Mouse (Mus musculus) kidney, embryonic 15.5 days (tissue): ENCODE data around the gene Mgat4b. TPM values are rescaled to one million over a fixed set of nuclear protein-coding genes. Genes with fewer than 3 reads are reported as not detected.
"Not testable (repeated sequence)": the region's sequence is repeated elsewhere in the genome, so short reads cannot be mapped to it uniquely, and the experiment has no call there.

ENCODE experiments used
- ATAC-seq: fragments of 200-750 bp; cut with Nextera tagmentation; replicated peaks from 2 replicates; pipeline ENCODE4 v1.8.0; 2017; ENCODE audit warnings: moderate TSS enrichment; ENCODE audit not compliant: low FRiP score
- H3K27ac ChIP-seq: fragments of 300-500 bp; sonication (generic); 2 replicates; pipeline ENCODE4 v1.5.1; 2015; ENCODE audit warnings: mild to moderate bottlenecking, inconsistent platforms
- H3K27me3 ChIP-seq: fragments of 300-500 bp; sonication (generic); 2 replicates; pipeline ENCODE4 v1.6.1; 2015; ENCODE audit warnings: inconsistent platforms
- H3K36me3 ChIP-seq: fragments of 300-500 bp; sonication (generic); 2 replicates; pipeline ENCODE4 v1.6.1; 2015; ENCODE audit warnings: inconsistent platforms
- H3K4me1 ChIP-seq: fragments of 300-500 bp; sonication (generic); 2 replicates; pipeline ENCODE4 v1.6.1; 2015; ENCODE audit warnings: inconsistent platforms
- H3K4me2 ChIP-seq: fragments of 300-500 bp; sonication (generic); 2 replicates; pipeline ENCODE4 v1.6.1; 2015; ENCODE audit warnings: moderate library complexity, mild to moderate bottlenecking, inconsistent platforms
- H3K4me3 ChIP-seq: fragments of 300-500 bp; sonication (generic); replicated peaks from 2 replicates; pipeline ENCODE4 v1.5.1; 2015; ENCODE audit warnings: mild to moderate bottlenecking, inconsistent platforms
- H3K9ac ChIP-seq: fragments of 300-500 bp; sonication (generic); 2 replicates; pipeline ENCODE4 v1.6.1; 2015; ENCODE audit warnings: mild to moderate bottlenecking, inconsistent platforms
- H3K9me3 ChIP-seq: fragments of 300-500 bp; sonication (generic); replicated peaks from 2 replicates; pipeline ENCODE4 v1.6.1; 2016; ENCODE audit warnings: inconsistent platforms
- WGBS: fragments of 180-500 bp; shearing (Covaris S2); methylation state at CpG from one replicate; pipeline ENCODE4 v1.1.7; 2015; ENCODE audit warnings: mixed read lengths; 5-methylcytosine and 5-hydroxymethylcytosine counted together
- polyA plus RNA-seq: library from polyadenylated mRNA; unstranded; fragments of >200 nt; fragmentation: Nextera tagmentation; extraction: Ambion mirVana; gene quantifications from 2 replicates; pipeline ENCODE4 v1.2.1, GENCODE M21; 2015

Gene Mgat4b
- 37.3 and 37.5 TPM in 2 replicates for polyA plus RNA-seq

DNA sequence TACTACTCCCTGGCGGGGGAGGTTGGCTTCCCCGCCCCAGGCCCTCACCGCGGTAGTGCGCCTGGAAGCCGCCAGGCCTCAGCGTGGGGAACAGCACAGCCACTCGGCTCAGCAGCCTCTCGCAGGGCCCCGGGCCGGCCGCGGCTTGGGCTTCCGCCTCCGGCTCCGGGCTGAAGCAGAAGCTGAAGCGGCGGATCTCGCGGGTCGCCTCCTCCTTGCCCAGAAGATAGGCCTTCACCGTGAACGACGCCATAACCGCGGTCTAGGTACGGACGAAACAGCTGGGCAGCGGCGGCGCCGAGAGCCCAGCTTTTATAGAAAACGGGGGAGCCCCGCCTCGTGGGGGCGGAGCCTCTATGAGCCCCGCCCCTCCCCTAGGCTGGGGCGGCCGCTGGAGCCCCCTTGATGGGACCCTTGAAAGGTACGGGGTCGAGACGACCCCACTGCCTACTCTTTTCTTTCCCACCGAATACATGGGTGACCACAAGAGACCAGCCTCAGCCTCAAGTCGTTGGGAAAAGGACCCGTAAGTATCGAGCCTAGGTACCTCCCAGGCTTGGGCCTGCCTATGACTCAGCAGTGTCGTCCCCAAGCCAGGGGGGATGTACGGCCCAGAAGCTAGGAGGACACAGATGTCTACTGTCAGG is at the start of gene Mgat4b, which contains the start of gene Sqstm1:
Gene Mgat4b, plus strand, starts transcription at position 386 of the 647 bp plus-strand sequence.
Gene Sqstm1, minus strand, starts transcription at position 323 of the 647 bp plus-strand sequence.
- peak within 1 kb of the TSS; percentile 88 for H3K4me3 ChIP-seq
- peaks cover 24% of the 10 kb centered on the region for H3K36me3 ChIP-seq
- peak; percentile 76 for ATAC-seq
- H3K9ac ChIP-seq, result peak within 1 kb of the TSS; percentile 91
- no peaks in the 10 kb centered on the region for H3K9me3 ChIP-seq
- H3K27ac ChIP-seq, result peak within 1 kb of the TSS; percentile 99
- H3K4me2 ChIP-seq, result peak within 1 kb of the TSS; percentile 70
- no peaks in the 10 kb centered on the region for H3K27me3 ChIP-seq
- peaks cover 39% of the 10 kb centered on the region for H3K4me1 ChIP-seq
- WGBS, result under 1% methylated on average over 47 of the region's 48 CpGs

DNA sequence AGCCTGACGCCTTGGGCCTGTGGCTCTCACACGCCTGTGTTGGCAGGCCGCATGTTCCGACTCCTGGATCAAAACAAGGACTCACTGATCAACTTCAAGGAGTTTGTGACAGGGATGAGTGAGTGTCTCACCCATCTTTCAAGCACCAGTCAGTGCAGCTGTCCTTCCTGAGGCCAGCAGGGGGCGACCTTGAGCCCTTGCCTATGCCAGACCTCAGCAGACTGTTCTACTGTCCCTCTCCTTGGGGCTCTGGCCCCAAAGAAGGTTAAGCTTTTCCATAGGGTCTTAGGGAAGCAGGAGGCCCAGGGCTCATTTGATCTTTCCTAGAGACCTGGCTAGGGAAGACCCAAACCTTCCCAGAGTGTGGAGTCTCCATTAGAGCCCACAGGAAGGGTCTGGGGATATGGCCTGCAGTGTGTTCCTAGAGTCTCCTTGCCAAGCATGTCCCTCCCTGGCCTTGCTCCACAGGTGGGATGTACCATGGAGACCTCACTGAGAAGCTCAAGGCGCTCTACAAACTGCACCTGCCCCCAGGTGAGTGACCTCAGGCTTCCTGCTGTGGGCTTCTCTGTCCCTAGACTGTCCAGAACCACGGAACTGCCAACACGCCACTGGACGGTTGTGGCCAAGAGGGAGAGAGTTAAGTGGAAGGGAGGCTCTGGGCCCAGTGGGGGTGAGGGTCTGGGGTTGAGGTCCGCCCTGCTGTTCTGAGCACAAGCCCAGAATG is 48.9 kb upstream of the Mgat4b start:
- WGBS, result 65% methylated on average over 10 of the region's 10 CpGs
- H3K27me3 ChIP-seq, result no peaks in the 10 kb centered on the region
- H3K27ac ChIP-seq, result 0 out of 2 replicates have a peak overlapping the region, but pooled peaks have one; percentile 6
- H3K9ac ChIP-seq, result no peak overlapping the region
- no peak overlapping the region for H3K4me2 ChIP-seq
- H3K4me3 ChIP-seq, result no peak overlapping the region
- H3K4me1 ChIP-seq, result peaks cover 4% of the 10 kb centered on the region; the same call in 1 of the 2 replicates
- H3K9me3 ChIP-seq, result no peaks in the 10 kb centered on the region
- peaks cover 83% of the 10 kb centered on the region for H3K36me3 ChIP-seq
- ATAC-seq, result no peak

DNA sequence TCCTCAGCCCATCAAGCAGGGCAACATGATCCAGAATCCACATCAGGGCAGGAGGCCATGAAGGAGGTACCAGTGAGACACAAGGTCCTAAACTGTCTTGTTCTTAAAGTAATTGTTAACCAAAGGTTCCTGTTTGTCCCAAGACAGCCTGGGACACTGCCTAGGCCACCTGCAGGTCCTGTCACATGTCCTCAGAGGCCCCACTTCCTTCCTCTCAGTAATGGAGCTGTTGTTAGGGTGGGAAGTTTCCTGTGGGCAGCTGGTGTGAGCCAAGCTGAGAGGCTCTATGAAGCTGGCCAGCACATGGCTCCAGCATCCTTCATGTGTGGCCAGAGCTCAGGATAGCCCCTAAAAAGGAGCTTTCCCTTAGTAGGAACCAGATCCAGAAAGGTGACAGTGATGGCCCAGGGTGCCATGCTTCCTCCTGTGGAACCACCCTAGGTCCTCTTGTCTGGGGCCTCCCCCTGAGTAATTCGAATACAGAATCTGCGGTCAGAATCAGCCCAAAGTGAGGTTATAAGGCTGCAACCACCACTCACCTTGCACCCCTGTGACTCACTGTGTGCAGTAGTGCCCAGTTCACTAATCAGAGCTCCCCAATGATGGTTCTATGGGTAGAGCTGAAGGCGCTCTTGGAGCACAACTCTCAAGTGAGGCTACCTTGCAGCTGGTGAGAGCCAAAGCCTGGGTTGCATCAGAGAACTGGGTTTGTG is 48.2 kb upstream of the Mgat4b start:
- no peak overlapping the region for H3K9ac ChIP-seq
- peaks cover 76% of the 10 kb centered on the region for H3K36me3 ChIP-seq
- no peaks in the 10 kb centered on the region for H3K27me3 ChIP-seq
- H3K4me2 ChIP-seq, result no peak overlapping the region
- no peaks in the 10 kb centered on the region for H3K9me3 ChIP-seq
- H3K27ac ChIP-seq, result 0 out of 2 replicates have a peak overlapping the region, but pooled peaks have one; percentile 6
- ATAC-seq, result no peak; the same call in 1 of the 2 replicates
- WGBS, result 98% methylated on average over 3 of the region's 3 CpGs
- H3K4me3 ChIP-seq, result no peak overlapping the region
- H3K4me1 ChIP-seq, result peaks cover 4% of the 10 kb centered on the region; the same call in 1 of the 2 replicates

DNA sequence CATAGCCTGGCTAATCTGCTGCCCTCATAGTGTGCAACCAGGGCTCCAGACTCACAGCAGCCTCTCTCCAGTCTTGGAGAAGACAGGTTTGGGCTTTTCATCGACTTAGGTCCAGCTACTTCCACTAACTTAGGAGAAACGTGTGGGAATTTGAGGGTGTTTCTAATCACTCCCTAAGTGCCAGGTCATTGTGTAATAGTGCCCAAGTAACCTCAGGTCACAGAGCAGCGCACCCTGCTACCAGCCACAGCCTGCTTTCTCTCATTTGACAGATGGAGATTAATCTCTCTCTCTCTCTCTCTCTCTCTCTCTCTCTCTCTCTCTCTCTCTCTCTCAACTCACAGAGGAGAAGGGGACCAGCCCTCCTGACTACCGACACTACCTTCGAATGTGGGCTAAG is 42.3 kb upstream of the Mgat4b start:
- H3K9ac ChIP-seq, result no peak overlapping the region
- no peaks in the 10 kb centered on the region for H3K4me1 ChIP-seq
- H3K9me3 ChIP-seq, result no peaks in the 10 kb centered on the region
- H3K27me3 ChIP-seq, result no peaks in the 10 kb centered on the region
- no peak for ATAC-seq
- 86% methylated on average over 5 of the region's 5 CpGs for WGBS
- H3K27ac ChIP-seq, result no peak overlapping the region
- H3K36me3 ChIP-seq, result peaks cover 73% of the 10 kb centered on the region
- H3K4me3 ChIP-seq, result no peak overlapping the region
- H3K4me2 ChIP-seq, result no peak overlapping the region

DNA sequence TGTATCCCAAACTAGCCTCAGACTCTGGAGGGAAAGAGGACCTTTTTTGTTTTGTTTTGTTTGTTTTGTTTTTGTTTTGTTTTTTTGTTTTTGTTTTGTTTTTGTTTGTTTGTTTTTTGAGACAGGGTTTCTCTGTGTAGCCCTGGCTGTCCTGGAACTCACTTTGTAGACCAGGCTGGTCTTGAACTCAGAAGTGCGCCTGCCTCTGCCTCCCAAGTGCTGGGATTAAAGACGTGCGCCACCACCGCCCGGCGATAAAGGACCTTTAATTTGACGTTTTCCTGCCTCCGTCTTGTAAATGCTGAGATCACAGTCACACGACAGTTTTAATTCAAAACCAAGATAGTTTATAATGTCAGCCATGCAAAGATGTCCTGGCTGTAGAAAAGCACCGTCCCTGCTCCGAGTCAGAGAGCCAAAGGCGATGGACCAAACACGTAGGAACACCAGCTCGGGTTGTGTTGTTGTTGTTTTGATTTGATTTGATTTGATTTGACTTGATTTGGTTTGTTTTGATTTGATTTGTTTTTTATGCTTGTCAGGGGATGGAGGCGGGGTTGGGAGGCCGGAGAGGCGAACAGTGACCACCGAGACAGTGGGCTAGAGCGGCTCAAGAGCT is 36.5 kb upstream of the Mgat4b start, which contains the start of gene Mrnip:
Gene Mrnip, plus strand, starts transcription at position 334 of the 619 bp plus-strand sequence.
- not testable (repeated sequence) for H3K27me3 ChIP-seq, H3K9me3 ChIP-seq
- peaks cover 46% of the 10 kb centered on the region for H3K36me3 ChIP-seq
- peak; percentile 12 for ATAC-seq
- H3K4me1 ChIP-seq, result peaks cover 14% of the 10 kb centered on the region
- H3K4me3 ChIP-seq, result peak within 1 kb of the TSS; percentile 68
- WGBS, result 6% methylated on average over 19 of the region's 19 CpGs
- H3K27ac ChIP-seq, result peak within 1 kb of the TSS; percentile 67
- H3K4me2 ChIP-seq, result peak within 1 kb of the TSS; percentile 80
- H3K9ac ChIP-seq, result peak within 1 kb of the TSS; percentile 68

DNA sequence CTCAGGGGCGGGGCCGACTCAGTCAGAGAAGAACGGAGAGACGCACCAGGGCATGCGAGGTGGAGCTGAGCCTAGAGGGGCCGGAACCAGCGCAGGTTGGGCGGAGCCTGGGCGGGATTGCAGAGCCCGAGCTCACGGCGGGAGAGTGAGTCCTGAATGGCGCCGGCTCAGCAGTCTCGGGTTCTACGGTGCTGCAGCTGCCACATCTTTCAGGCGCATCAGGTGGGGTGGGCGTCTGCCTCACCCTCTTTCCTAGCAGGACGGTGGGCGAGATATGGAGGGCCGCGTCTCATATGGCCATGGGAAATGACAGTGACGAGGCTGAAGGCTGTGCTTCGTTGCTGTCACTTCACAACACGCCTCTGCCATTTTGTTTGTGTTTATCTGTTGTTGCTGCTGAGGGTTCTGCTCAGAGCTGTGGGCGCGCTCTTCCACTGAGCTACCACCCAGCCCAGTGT is 35.9 kb upstream of the Mgat4b start:
- peak; percentile 100 for ATAC-seq
- H3K9me3 ChIP-seq, result no peaks in the 10 kb centered on the region
- H3K4me3 ChIP-seq, result peak overlapping the region; percentile 68
- peak overlapping the region; percentile 64 for H3K27ac ChIP-seq
- peaks cover 14% of the 10 kb centered on the region for H3K4me1 ChIP-seq
- WGBS, result under 1% methylated on average over 27 of the region's 27 CpGs
- peak overlapping the region; percentile 80 for H3K4me2 ChIP-seq
- peaks cover 46% of the 10 kb centered on the region for H3K36me3 ChIP-seq
- peak overlapping the region; percentile 68 for H3K9ac ChIP-seq
- H3K27me3 ChIP-seq, result no peaks in the 10 kb centered on the region

DNA sequence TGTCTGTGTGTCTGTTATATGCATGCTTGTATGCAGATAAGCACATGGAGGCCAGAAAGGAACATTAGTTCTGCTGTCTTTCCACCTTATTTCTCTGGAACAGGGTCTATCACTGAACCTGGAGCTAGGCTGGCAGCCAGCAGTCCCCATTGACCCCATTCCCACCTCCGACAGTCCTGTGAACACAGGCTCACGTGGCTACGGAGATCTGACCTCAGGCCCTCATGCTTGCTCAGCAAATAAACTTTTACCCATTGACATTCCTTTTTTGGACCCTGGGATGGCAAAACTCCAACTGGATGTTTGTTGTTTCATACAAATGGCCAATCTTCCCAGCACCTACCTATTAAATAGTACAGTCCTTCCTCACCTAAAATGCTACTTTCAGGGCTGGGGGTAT is 34.3 kb upstream of the Mgat4b start:
- H3K9me3 ChIP-seq, result no peaks in the 10 kb centered on the region
- 0 out of 2 replicates have a peak overlapping the region, but pooled peaks have one; percentile 23 for H3K27ac ChIP-seq
- H3K27me3 ChIP-seq, result no peaks in the 10 kb centered on the region
- H3K4me3 ChIP-seq, result no peak overlapping the region
- ATAC-seq, result no peak
- H3K9ac ChIP-seq, result no peak overlapping the region
- H3K36me3 ChIP-seq, result peaks cover 32% of the 10 kb centered on the region
- H3K4me1 ChIP-seq, result peaks cover 14% of the 10 kb centered on the region
- WGBS, result 62% methylated on average over 3 of the region's 3 CpGs
- H3K4me2 ChIP-seq, result no peak overlapping the region

DNA sequence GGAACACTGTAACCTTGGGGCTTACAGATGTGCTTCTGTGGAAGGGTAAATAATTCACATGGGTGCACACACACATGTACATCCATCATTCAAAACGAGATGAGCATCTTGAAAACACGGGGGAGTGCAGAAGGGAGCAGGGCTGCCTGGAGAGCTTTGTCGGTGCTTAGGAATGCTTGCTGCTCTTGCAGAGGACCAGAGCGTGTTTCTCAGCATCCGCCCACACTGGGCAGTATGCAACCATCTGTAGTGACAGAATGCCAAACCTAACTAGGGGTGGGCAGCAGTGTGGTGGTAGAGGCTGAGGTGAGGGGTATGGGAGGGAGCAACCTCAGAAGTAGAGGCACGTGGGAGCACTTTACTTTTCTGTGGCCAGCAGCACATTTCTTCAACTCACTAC is 33.6 kb upstream of the Mgat4b start:
- ATAC-seq, result no peak
- no peak overlapping the region for H3K9ac ChIP-seq
- H3K9me3 ChIP-seq, result no peaks in the 10 kb centered on the region
- WGBS, result 66% methylated on average over 6 of the region's 6 CpGs
- H3K27ac ChIP-seq, result peak overlapping the region; percentile 23; the same call in 1 of the 2 replicates
- H3K36me3 ChIP-seq, result peaks cover 25% of the 10 kb centered on the region
- H3K27me3 ChIP-seq, result no peaks in the 10 kb centered on the region
- H3K4me1 ChIP-seq, result peaks cover 14% of the 10 kb centered on the region
- H3K4me2 ChIP-seq, result no peak overlapping the region
- no peak overlapping the region for H3K4me3 ChIP-seq

DNA sequence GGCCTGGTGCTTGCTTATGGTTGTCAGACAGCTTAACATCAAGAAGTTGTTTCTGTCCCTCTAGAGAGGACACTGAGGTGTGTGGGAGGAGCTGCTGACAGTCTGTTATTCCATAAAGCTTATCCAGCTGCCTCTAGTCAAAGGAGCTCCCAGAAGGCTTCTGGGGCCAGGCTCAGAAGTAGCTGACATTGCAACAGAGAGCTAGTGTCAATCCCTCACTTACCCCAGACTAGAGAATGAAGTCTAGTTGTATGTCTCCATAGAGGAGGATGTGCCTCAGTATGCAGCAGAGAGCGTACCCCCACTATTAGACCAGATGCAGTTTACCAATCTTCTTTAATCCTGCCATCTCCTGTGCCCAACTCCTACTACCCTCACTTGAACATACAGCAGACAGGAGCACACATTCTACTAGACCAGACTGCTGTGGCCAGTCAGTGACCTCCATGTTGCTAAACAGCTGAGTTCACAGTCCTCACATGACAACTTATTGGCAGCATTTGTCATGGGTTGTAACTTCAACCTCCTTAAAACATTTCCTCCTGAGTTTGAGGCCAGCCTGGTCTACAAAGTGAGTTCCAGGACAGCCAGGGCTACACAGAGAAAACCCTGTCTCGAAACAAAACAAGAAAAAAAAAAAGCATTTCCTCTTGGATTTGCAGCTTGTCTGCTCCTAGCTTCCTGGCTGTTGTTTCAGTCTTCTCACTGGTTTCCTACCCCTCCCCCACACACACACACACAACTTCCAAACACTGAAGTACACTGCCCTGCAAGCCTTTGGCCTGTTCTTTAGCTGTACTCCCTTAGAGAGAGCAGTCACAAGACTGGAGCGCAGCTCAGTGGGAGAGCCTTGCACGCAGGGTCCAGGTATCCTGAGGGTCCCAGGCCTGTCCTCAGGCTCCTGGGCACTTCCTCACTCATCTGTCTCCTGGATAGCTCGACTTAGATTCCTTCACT is 31.9 kb upstream of the Mgat4b start:
- Histone ChIP-seq H3K36me3 (peaks cover 29% of the 10 kb centered on the region), H3K9ac (0 out of 2 replicates have a peak overlapping the region, but pooled peaks have one; percentile 5), H3K4me3 (no peak overlapping the region), H3K27ac (peak overlapping the region; percentile 51), H3K9me3 (no peaks in the 10 kb centered on the region), H3K4me1 (peaks cover 14% of the 10 kb centered on the region), H3K4me2 (no peak overlapping the region), H3K27me3 (no peaks in the 10 kb centered on the region)
- ATAC-seq, result no peak
- WGBS, result 78% methylated on average over 5 of the region's 5 CpGs

DNA sequence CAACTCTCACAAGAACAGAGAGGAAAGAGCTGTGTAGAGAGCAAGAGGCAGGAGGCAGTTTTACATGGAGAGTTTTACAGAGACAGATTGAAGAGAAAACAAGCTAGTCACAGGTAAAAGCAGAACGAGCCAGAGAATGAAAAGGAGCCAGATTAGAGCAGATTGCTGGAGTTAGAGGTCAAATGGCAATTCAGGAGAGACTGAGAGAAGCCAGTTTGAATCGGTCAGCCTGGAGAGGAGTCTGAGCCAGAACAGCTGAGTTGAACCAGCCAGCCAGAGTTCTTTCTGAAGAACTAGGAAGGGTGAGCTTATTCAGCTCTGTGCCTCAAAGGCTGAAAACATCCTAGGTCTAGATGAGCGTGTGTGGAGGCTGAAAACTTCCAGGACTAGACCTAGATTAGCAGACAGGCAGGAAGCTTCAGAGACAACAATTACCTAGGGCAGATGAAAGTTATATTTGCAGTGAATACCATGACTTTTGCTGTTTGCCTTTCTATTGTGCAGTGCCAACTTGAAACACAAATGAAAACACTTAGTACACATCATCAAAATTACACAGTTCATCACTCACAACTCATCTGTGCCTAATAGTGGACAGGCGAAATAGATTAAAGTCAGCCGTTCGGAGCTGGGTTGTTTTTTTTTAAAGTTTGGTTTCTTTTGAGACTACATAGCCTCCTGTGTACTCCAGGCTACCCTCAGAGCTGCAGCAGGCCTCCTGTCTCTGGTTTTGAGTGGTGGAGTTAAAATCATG is 30.0 kb upstream of the Mgat4b start:
- Histone ChIP-seq H3K9ac (no peak overlapping the region), H3K9me3 (no peaks in the 10 kb centered on the region), H3K4me2 (no peak overlapping the region), H3K27ac (no peak overlapping the region), H3K4me1 (peaks cover 7% of the 10 kb centered on the region), H3K4me3 (no peak overlapping the region), H3K27me3 (no peaks in the 10 kb centered on the region), H3K36me3 (peaks cover 29% of the 10 kb centered on the region)
- 73% methylated on average over 6 of the region's 6 CpGs for WGBS
- no peak for ATAC-seq
